Mouse (Mus musculus) heart, postnatal 0 days (tissue): Measurements from ENCODE around the gene Kif1b. TPM values are rescaled to one million over a fixed set of nuclear protein-coding genes. Genes with fewer than 3 reads are reported as not detected.
A peak's percentile ranks its signal among the peaks of the same experiment; 100 is the strongest.

Experiments
- ATAC-seq: fragments of 200-750 bp; cut with Nextera tagmentation; 2 replicates; pipeline ENCODE4 v1.8.0; 2017; ENCODE audit warnings: low read depth, moderate number of reproducible peaks, moderate library complexity; ENCODE audit not compliant: insufficient read depth
- DNase-seq: peaks from one replicate; pipeline ENCODE4 v3.0.0-alpha.2; 2016; ENCODE audit warnings: low spot score
- H3K27ac ChIP-seq: fragments of 300-500 bp; sonication (generic); 2 replicates; pipeline ENCODE4 v1.5.1; 2014; ENCODE audit warnings: low read depth, mild to moderate bottlenecking
- H3K27me3 ChIP-seq: fragments of 300-500 bp; sonication (generic); 2 replicates; pipeline ENCODE4 v1.6.1; 2014; ENCODE audit warnings: low read length, mixed read lengths; ENCODE audit not compliant: control insufficient read depth, insufficient read depth
- H3K36me3 ChIP-seq: fragments of 300-500 bp; sonication (generic); replicated peaks from 2 replicates; pipeline ENCODE4 v1.6.1; 2014; ENCODE audit warnings: low read length, mixed read lengths; ENCODE audit not compliant: control insufficient read depth, insufficient read depth
- H3K4me1 ChIP-seq: fragments of 300-500 bp; sonication (generic); 2 replicates; pipeline ENCODE4 v1.6.1; 2014; ENCODE audit warnings: antibody characterized with exemption; ENCODE audit not compliant: control insufficient read depth, insufficient read depth
- H3K4me2 ChIP-seq: fragments of 300-500 bp; sonication (generic); 2 replicates; pipeline ENCODE4 v1.6.1; 2014; ENCODE audit warnings: low read depth, mild to moderate bottlenecking, low read length, moderate library complexity
- H3K4me3 ChIP-seq: fragments of 300-500 bp; sonication (generic); 2 replicates; pipeline ENCODE4 v1.5.1; 2014; ENCODE audit warnings: low read depth, low read length
- H3K9ac ChIP-seq: fragments of 300-500 bp; sonication (generic); replicated peaks from 2 replicates; pipeline ENCODE4 v1.6.1; 2014; ENCODE audit warnings: low read depth, low read length, mixed read lengths
- H3K9me3 ChIP-seq: fragments of 300-500 bp; sonication (generic); replicated peaks from 2 replicates; pipeline ENCODE4 v1.6.1; 2016; ENCODE audit warnings: low read length; ENCODE audit not compliant: control insufficient read depth
- CTCF ChIP-seq: IDR thresholded peaks from 2 replicates; pipeline ENCODE4 v1.5.1; 2016; ENCODE audit warnings: antibody characterized with exemption, control low read depth, low read depth
- EP300 ChIP-seq: IDR thresholded peaks from 2 replicates; pipeline ENCODE4 v1.6.1; 2016; ENCODE audit warnings: antibody characterized with exemption, low read depth
- WGBS: fragments of 180-500 bp; shearing (Covaris S2); extraction: QIAGEN DNeasy Blood & Tissue Kit; methylation state at CpG from one replicate; pipeline ENCODE4 v1.1.7; 2014; 5-methylcytosine and 5-hydroxymethylcytosine counted together
- polyA plus RNA-seq: library from polyadenylated mRNA; unstranded; fragments of >200 nt; fragmentation: Nextera tagmentation; extraction: Ambion mirVana; gene quantifications from 2 replicates; pipeline ENCODE4 v1.2.1, GENCODE M21; 2015
- total RNA-seq: library from RNA; depleted of rRNA; stranded (reverse); fragments of >200 nt; gene quantifications from 2 replicates; pipeline ENCODE4 v1.2.3, GENCODE M21; 2014; ENCODE audit warnings: low replicate concordance

Gene Kif1b
- total and polyA plus RNA-seq, 2 experiments from 2014 or later: 45.0 to 63.3 TPM

GRCm38 (mm10) chr4:149314275-149314837, 6.9 kb upstream of the Kif1b start:
- no peaks in the 10 kb centered on the region for H3K27me3 ChIP-seq
- no peaks in the 10 kb centered on the region for H3K36me3 ChIP-seq
- no peak for DNase-seq
- no peak overlapping the region for H3K4me2 ChIP-seq
- H3K4me1 ChIP-seq: no peaks in the 10 kb centered on the region
- H3K4me3 ChIP-seq: no peak overlapping the region
- TF ChIP-seq EP300 (no peak), CTCF (no peak)
- WGBS: 89% methylated on average over 11 of the region's 11 CpGs
- no peak overlapping the region for H3K27ac ChIP-seq
- H3K9ac ChIP-seq: no peak overlapping the region
- H3K9me3 ChIP-seq: no peaks in the 10 kb centered on the region
- ATAC-seq: no peak

- Histone ChIP-seq H3K9ac (no peak overlapping the region), H3K27me3 (no peaks in the 10 kb centered on the region), H3K9me3 (no peaks in the 10 kb centered on the region), H3K27ac (no peak overlapping the region), H3K36me3 (no peaks in the 10 kb centered on the region), H3K4me1 (no peaks in the 10 kb centered on the region), H3K4me3 (no peak overlapping the region), H3K4me2 (no peak overlapping the region)
- 77% methylated on average over 12 of the region's 12 CpGs for WGBS
- TF ChIP-seq CTCF: no peak
- TF ChIP-seq EP300: no peak
- ATAC-seq: no peak
- no peak for DNase-seq
These were observed 6.2 kb upstream of the Kif1b start for GRCm38 (mm10) chr4:149313558-149314253.

DNA sequence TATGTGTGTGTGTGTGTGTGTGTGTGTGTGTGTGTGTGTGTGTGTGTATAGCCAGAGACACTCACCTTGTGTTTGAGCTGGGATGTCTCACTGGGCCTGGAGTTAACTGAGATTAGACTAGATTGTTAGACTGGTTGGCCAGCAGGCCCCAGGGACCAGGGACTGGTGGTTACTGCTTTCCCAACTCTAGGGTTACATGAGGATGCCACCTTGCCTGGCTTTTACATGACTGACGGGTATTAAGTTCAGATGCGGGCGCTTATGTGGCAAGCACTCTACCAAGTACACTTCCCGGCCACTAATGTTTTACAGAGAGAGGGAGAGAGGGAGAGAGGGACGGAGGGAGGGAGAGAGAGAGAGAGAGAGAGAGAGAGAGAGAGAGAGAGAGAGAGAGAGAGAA, 4.5 kb upstream of the Kif1b start:
- Histone ChIP-seq H3K4me3 (no peak overlapping the region), H3K9me3 (no peaks in the 10 kb centered on the region), H3K9ac (no peak overlapping the region), H3K27me3 (no peaks in the 10 kb centered on the region), H3K36me3 (no peaks in the 10 kb centered on the region), H3K4me2 (no peak overlapping the region), H3K4me1 (0 out of 2 replicates have a peak, but pooled peaks cover 4% of the 10 kb centered on the region), H3K27ac (no peak overlapping the region)
- DNase-seq: no peak
- 86% methylated on average over 5 of the region's 5 CpGs for WGBS
- no peak for TF ChIP-seq EP300
- no peak for TF ChIP-seq CTCF
- ATAC-seq: no peak

- ATAC-seq: no peak
- Histone ChIP-seq H3K9ac (peak overlapping the region; percentile 61; the same call in 1 of the 2 replicates), H3K36me3 (no peaks in the 10 kb centered on the region), H3K4me2 (peak overlapping the region; percentile 87), H3K27ac (peak overlapping the region; percentile 86), H3K4me3 (peak overlapping the region; percentile 96), H3K4me1 (peaks cover 24% of the 10 kb centered on the region), H3K27me3 (no peaks in the 10 kb centered on the region), H3K9me3 (no peaks in the 10 kb centered on the region)
- DNase-seq: no peak
- WGBS: 66% methylated on average over 3 of the region's 3 CpGs
- TF ChIP-seq CTCF: no peak
- TF ChIP-seq EP300: no peak
These were observed 963 bp upstream of the Kif1b start for GRCm38 (mm10) chr4:149308491-149308820.

DNA sequence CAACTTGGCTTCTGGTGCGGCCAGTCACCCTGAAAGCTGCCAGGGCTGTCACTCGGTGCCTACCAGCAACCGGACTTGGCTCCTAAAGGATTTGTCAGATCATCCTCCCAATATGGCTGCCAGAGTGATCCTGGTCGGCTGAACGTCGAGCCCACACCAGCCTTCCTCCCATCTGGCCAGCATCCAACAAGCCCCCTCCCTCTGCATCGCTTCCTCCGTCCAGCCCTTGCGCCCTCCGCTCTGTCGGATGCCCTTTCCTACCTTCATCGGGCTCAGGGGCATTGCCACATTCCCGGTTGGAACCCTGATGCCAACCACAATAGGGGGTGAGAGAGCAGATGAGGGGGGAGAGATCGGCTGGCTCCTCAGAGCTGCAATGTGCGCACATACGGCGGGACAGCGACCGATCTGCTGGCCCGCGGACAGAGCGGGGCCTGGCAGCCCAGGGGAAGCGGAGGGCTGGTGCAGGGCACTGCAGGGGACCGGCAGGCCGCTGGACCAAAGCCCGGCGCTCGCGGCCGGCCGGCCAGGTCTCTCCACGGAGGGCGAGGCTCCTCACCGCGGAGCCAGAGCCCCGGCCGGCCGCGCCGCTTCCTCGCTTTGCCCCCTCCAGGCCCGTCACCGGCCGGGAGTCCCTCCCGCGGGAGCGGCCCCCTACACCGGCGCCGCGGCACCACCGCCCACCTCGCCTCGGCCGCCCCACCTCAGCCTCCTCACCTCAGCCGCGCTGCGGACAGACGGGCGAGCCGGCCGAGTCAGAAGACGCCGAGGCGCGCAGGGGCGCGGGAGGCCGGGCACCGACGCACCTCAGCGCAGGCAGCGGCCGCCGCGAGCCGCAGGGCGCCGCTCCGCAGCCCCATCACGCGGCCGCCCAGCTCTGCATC, 539 bp downstream of the Kif1b start:
- TF ChIP-seq CTCF: no peak
- no peak for TF ChIP-seq EP300
- Histone ChIP-seq H3K36me3 (no peaks in the 10 kb centered on the region), H3K9ac (peak overlapping the region; percentile 95), H3K27ac (peak overlapping the region; percentile 97), H3K4me1 (peaks cover 33% of the 10 kb centered on the region), H3K27me3 (no peaks in the 10 kb centered on the region), H3K9me3 (no peaks in the 10 kb centered on the region), H3K4me2 (peak overlapping the region; percentile 73), H3K4me3 (peak overlapping the region; percentile 96)
- DNase-seq (peak; percentile 71), ATAC-seq (peak; percentile 51)
- WGBS: 0% methylated on average over 56 of the region's 83 CpGs
